Mouse (Mus musculus) heart, adult 18-20 months (tissue): ENCODE results near the gene Tpi1. TPM values are rescaled to one million over a fixed set of nuclear protein-coding genes. Genes with fewer than 3 reads are reported as not detected.

ENCODE experiments used
- DNase-seq, 2 experiments: peaks; one replicate each; pipeline ENCODE4 v3.0.0; 2021 to 2022; ENCODE audit warnings: mixed read lengths in 1 of 2
- total RNA-seq, 2 experiments: library from RNA; stranded (reverse); gene quantifications; 2 replicates each; pipeline ENCODE4 v1.2.3; 2021

Tpi1 gene
- total RNA-seq, 2 experiments from 2014 or later, result 897 to 1,017 TPM

- no peak for DNase-seq
Observed at GRCm38 (mm10) chr6:124770511-124770910, 43.6 kb downstream of the Tpi1 start.

- no peak for DNase-seq
Observed at GRCm38 (mm10) chr6:124770013-124770412, 44.1 kb downstream of the Tpi1 start.

GRCm38 (mm10) chr6:124769101-124769765 is 44.9 kb downstream of the Tpi1 start, which contains the start of gene Eno2:
Eno2 (minus strand) TSS chr6:124769673.
- peak in 1 of 2 experiments; percentile 44 for DNase-seq

GRCm38 (mm10) chr6:124768704-124769044 is 45.4 kb downstream of the Tpi1 start:
- no peak for DNase-seq

GRCm38 (mm10) chr6:124767920-124768703 is 46.0 kb downstream of the Tpi1 start:
- DNase-seq, result peak in 1 of 2 experiments; percentile 48

- DNase-seq, result no peak
Observed at GRCm38 (mm10) chr6:124767536-124767919, 46.6 kb downstream of the Tpi1 start.

GRCm38 (mm10) chr6:124765951-124766350 is 48.1 kb downstream of the Tpi1 start:
- DNase-seq, result no peak

Other genes with a start within 250 kb of the Tpi1 start
- 1 to 10 TPM; 1.9 TPM for gene C1rb, start 244.0 kb downstream of the Tpi1 start, total RNA-seq
- gene C1s2, start 178.2 kb downstream of the Tpi1 start, total RNA-seq, result under 1 TPM; 0.57 to 0.90 TPM
- 10 to 100 TPM; 37.3 to 38.3 TPM for gene Lpcat3, start 151.3 kb downstream of the Tpi1 start, total RNA-seq
- gene Emg1, start 102.1 kb downstream of the Tpi1 start, total RNA-seq, result 10 to 100 TPM; 78.1 to 80.8 TPM
- 100 to 1,000 TPM; 277 to 319 TPM for gene Phb2, start 102.0 kb downstream of the Tpi1 start, total RNA-seq
- 10 to 100 TPM in 1 of 2 experiments, 1 to 10 TPM in 1; 3.0 to 12.9 TPM for gene Ptpn6, start 75.6 kb downstream of the Tpi1 start, total RNA-seq
- gene Grcc10, start 72.9 kb downstream of the Tpi1 start, total RNA-seq, result 100 to 1,000 TPM; 277 to 290 TPM
- not detected for gene Gm45234, start 58.3 kb downstream of the Tpi1 start, total RNA-seq
- 10 to 100 TPM; 41.1 to 46.9 TPM for gene Atn1, start 57.8 kb downstream of the Tpi1 start, total RNA-seq
- gene Eno2, start 44.6 kb downstream of the Tpi1 start, total RNA-seq, result 1 to 10 TPM; 2.5 to 2.7 TPM
- under 1 TPM; 0.55 to 0.82 TPM for gene Lrrc23, start 34.6 kb downstream of the Tpi1 start, total RNA-seq
- 1 to 10 TPM; 2.7 to 3.0 TPM for gene Spsb2, start 5.6 kb downstream of the Tpi1 start, total RNA-seq
- 10 to 100 TPM; 74.6 to 78.6 TPM for gene Usp5, start 15.2 kb upstream of the Tpi1 start, total RNA-seq
- under 1 TPM; 0.54 to 0.55 TPM for gene Cdca3, start 15.3 kb upstream of the Tpi1 start, total RNA-seq
- 10 to 100 TPM; 14.1 to 14.6 TPM for gene Gnb3, start 26.0 kb upstream of the Tpi1 start, total RNA-seq
- 1 to 10 TPM; 8.2 to 8.3 TPM for gene P3h3, start 43.5 kb upstream of the Tpi1 start, total RNA-seq
- gene Gpr162, start 49.7 kb upstream of the Tpi1 start, total RNA-seq, result under 1 TPM; 0.36 to 0.84 TPM
- 1 to 10 TPM in 1 of 2 experiments, under 1 TPM in 1; 0.50 to 3.7 TPM for gene Cd4, start 73.9 kb upstream of the Tpi1 start, total RNA-seq
- under 1 TPM; 0.23 to 0.35 TPM for gene Lag3, start 97.4 kb upstream of the Tpi1 start, total RNA-seq
- gene Ptms, start 105.8 kb upstream of the Tpi1 start, total RNA-seq, result 100 to 1,000 TPM; 135 to 139 TPM
- 100 to 1,000 TPM; 185 to 191 TPM for gene Mlf2, start 117.1 kb upstream of the Tpi1 start, total RNA-seq
- gene Cops7a, start 151.2 kb upstream of the Tpi1 start, total RNA-seq, result 100 to 1,000 TPM in 1 of 2 experiments, 10 to 100 TPM in 1; 94.3 to 102 TPM
- gene Pianp, start 182.4 kb upstream of the Tpi1 start, total RNA-seq, result under 1 TPM; 0.62 to 0.80 TPM
- 10 to 100 TPM; 20.5 to 20.6 TPM for gene Zfp384, start 194.8 kb upstream of the Tpi1 start, total RNA-seq
- gene Ing4, start 225.5 kb upstream of the Tpi1 start, total RNA-seq, result 10 to 100 TPM; 22.4 to 26.6 TPM
- 1 to 10 TPM in 1 of 2 experiments, under 1 TPM in 1; 0.99 to 2.7 TPM for gene Acrbp, start 235.4 kb upstream of the Tpi1 start, total RNA-seq